Mouse (Mus musculus): ENCODE measurements around the gene Trpm7. TPM values are rescaled to one million over a fixed set of nuclear protein-coding genes. Genes with fewer than 3 reads are reported as not detected.
"Not testable (repeated sequence)": the region's sequence is repeated elsewhere in the genome, so short reads cannot be mapped to it uniquely, and the experiment has no call there.

The Trpm7 gene
- total RNA-seq (2015; ENCODE audit: low replicate concordance) (22.2 and 51.7 TPM in 2 replicates), total RNA-seq (2017; ENCODE audit: low replicate concordance) (22.9 and 24.1 TPM in 2 replicates)

DNA sequence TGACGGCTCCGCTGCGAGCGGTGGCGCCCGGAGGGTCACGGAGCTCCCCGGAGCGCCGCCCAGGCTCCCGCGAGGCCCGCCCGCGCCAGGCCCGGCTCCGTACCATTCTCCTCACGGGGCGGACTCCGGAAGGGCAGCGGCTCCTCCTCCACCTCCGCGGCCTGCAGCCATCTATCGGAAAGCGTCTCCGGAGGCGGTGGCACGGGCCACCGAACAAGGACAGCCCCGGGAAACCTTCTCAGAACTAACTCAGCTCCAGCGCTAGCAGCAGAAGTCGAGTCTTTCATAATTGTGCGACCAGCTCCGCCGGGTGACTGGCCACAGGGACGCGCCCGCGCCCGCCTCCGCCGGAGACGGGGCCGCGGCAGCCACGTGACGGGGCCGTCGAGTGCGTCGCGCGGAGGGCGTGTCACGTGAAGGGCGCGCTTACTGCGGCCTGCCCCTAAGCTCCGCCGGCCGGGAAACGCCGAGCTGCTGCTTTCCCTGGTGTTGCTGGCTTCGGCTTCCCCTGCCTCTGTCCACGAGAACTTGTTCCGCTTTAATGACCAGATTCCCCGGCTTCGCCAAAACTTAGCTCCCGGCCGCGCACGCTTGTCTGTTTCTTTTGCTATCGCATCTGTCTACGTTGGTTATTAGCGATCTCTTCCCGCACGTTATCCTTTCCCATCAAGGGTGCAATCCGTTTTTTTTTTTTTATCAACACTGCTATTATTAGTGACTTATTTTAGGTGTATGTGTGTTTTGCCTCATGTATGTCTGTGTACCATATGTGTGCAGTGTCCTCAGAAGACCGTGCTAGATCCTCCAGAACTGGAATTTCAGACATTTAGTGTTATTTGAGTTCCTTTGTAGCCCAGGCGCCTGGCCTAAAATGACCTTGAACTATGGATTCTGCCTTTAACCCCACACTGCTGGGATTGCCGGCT is at the start of gene Trpm7:
TSS of gene Trpm7 (minus strand) at position 360 of the 926 bp plus-strand sequence.
- peak; percentile 95 for ATAC-seq (replicated peaks; ENCODE audit: low FRiP score, poor library complexity, severe bottlenecking)

DNA sequence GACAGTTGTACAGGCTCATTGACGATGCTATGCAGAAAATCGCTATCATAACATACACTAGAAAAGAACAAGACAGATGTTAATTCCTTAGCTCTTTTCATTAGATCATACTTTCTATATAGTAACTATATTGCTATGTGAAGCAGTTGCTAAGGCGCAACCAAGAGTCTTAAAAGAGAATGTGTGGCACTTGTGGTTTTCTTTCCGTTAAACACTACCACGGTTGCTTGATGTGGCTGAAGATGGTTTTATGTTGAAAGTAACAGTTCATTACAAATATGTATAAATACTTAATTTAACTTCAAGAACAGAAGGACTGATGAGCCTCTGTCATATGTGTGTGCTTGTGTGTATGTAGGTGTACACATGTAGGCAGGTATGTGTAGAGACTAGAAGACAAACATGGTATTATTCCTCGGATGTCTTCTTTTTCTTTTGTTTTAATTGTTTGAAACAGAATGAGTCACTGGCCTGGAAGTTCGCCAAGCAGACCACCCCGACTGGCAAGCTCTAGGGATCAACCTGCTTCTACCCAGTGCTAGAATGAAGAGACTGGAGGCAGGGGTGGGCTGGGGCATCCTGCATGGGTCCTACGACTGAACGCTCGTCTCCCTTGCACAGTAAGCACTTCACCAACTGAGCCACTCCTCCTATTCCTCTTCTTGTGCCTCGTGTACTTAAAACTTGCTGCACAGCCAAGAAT is 44.5 kb upstream of the Trpm7 start:
- ATAC-seq (replicated peaks; ENCODE audit: low FRiP score, poor library complexity, severe bottlenecking) = no peak

DNA sequence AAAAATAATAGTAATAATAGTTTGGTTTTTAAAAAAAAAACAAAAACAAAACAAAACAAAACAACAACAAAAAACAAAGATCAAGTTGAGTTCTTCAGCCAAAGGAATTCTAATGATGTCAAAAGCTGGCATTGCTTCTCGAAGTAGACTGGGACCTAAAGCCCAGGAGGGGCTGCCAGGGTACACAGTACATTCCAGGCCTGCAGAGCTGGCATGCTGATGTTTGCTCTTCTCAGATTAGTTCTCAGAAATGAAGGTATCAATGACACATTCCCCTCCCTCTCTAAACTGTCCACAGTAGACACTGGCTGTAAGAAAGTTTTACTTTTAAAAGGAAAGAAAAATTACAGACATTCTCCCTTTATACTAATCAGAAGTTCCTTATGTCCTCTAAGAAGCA is 40.2 kb upstream of the Trpm7 start:
- ATAC-seq (replicated peaks; ENCODE audit: low FRiP score, poor library complexity, severe bottlenecking) = no peak

DNA sequence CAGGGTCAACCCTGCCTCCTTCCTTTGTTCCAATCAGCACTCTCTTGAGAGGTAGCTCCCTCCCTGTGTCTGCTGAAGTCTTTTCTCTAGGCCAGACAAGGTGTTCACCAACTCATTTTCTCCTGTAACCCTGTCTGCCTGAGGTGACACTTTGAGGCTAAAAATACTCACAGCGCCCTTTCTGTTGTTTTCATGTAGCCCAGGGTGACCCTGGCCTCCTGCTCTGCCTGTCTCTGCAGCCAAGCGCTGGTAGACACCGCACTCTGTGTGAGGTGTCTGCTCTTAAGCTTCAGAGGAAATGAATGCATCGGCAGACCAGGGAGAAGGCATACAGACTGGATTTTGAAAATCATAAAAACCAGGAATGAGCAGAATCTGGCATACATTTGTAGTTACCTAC is 38.1 kb upstream of the Trpm7 start:
- no peak for ATAC-seq (replicated peaks; ENCODE audit: low FRiP score, poor library complexity, severe bottlenecking)

DNA sequence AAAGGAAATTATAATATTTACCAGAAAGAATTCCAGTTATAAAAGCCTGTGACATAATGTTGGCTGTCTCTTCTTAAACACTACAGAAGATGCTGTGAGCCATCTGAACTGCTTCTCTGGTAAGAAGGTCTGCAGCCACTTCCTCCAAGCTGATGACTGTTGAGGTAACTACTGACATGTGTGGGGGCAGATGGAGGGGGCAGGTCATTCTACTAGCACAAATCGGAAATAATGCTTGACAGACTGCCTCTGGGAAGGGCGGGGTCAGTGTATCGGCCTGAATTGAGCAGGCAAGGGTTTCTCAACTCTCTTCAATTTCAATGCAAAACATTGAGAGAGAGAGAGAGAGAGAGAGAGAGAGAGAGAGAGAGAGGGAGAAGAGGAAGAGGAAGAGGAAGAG is 28.1 kb upstream of the Trpm7 start:
- ATAC-seq (replicated peaks; ENCODE audit: low FRiP score, poor library complexity, severe bottlenecking) = no peak

DNA sequence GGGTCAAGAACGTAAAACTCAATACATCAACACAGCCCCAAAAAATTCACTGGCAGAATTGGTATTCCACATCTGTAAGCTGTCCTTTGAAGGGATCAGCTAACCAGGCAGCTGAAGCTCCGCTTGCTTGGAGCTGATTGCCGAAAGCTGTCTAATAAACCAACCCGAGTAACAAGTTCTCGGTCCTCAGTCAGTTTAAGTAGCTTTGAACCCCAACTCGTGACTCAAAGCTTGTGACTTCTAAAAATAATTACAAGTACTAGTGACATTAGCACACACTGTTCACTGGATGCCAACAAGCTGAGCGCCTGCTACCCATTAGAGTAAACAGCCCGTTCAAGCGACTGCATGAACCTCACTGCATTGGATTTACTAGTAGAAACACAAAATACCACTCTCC is 21.5 kb upstream of the Trpm7 start:
- no peak for ATAC-seq (replicated peaks; ENCODE audit: low FRiP score, poor library complexity, severe bottlenecking)

DNA sequence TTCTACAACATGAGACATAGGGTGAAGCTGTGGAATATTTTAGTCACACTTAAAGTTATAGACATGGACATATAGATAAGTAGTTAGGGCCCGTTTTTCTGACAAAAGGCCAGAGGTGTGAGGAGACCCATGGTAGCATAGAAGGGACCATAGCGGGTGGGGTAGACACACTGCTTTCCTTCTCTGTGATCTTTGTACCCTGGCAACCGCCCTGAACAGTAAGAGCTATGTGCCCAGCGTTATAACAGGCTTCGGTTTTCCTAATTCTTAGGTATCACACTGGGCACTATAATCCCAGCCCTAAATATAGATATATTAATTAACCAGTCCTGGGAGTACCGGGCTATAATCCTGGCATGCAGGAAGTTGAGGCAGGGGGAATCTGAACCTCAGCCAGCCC is 20.9 kb upstream of the Trpm7 start:
- no peak for ATAC-seq (replicated peaks; ENCODE audit: low FRiP score, poor library complexity, severe bottlenecking)

DNA sequence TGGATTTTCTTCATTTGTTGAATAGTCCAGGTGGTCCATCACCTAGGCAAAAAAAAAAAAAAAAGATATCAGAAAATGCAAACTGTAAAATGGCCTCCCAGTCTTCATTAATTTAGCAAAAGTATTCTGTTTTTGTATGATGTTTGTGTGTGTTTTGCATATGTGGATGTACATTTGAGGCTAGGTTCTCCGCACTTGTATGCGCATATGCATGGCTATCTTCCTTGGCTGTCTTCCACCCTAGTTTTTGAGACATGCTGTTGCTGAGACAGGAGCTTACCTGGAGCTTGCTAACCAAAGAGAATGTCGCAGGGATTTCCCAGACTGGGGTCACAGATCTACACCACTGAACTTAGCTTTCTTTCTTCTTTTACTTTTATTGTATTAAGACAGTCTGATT is 18.2 kb upstream of the Trpm7 start:
- no peak for ATAC-seq (replicated peaks; ENCODE audit: low FRiP score, poor library complexity, severe bottlenecking)

DNA sequence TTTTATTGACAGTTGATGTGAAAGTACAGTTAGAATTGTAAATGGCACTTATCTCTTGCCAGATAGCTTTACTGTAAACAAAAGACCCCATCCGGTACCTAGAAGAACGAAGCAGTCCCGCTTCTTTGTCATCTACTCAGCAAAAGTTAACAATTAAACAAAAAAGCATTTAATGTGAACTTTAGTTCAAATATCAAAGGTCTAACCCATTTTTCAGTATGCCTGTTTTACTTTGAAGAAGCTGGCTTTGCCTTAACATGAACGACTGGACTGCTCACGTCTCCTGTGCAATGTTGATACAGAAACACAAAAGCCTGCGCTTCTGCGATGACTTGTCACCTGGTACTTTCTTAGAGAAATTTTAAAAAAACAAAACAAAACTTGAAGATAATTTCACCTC is 16.3 kb upstream of the Trpm7 start:
- ATAC-seq (replicated peaks; ENCODE audit: low FRiP score, poor library complexity, severe bottlenecking) = no peak

DNA sequence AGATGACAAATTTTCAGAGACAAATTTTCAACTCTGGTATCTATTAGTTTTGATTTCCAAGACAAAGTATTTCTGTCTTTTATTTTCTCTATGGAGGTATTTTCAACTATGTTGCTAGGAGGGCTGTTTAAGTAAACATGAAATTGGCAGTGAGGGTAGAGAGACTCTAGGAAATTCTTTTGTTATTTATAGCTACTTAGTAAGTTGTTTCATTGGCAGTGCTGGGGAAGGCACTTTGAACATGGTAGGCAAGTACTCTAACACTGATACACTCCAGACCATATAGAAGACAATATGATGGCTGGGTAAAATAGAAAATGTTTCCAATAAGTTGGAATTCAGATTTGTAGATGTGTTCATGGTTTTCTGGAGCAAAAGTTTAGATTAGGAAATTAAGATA is 15.7 kb upstream of the Trpm7 start:
- no peak for ATAC-seq (replicated peaks; ENCODE audit: low FRiP score, poor library complexity, severe bottlenecking)

DNA sequence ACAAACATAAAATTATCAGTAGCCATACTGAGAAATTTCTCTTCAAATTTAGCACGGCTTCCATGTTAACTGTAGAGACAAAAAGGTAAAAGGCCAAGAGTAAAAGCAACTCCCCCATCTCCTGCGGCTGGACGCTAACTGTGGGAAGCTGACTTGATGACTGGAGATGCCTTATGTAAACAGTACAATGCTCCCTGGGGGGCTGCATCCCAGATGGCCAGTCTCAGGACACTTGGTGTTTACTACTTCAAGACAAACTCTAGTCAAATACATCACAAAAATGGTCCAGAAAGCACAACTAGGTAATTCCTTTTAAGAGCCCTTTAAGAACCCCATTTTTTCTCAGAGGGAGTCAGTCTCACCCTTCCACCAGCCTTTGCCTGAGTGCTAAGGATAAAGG is 11.1 kb upstream of the Trpm7 start:
- ATAC-seq (replicated peaks; ENCODE audit: low FRiP score, poor library complexity, severe bottlenecking) = no peak

DNA sequence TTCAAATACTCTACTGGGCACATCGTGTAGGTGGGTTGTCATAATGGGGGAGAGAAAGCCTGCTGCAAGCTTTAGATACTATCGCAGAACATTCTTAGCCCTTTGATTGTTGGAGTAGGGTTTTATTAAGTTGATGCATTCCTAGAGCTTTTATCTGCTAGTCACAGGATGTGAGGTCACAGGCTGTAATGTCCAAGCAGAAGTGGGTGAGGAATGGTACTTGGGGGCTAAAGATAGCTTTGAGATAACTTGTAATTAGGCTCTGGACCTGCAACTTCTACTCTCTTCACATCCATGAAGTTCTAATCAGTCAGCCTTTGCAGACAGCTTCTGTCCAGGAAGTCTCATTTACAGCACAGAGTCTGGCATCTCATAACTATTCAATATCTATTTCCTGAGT is 9.8 kb upstream of the Trpm7 start:
- ATAC-seq (replicated peaks; ENCODE audit: low FRiP score, poor library complexity, severe bottlenecking) = no peak

DNA sequence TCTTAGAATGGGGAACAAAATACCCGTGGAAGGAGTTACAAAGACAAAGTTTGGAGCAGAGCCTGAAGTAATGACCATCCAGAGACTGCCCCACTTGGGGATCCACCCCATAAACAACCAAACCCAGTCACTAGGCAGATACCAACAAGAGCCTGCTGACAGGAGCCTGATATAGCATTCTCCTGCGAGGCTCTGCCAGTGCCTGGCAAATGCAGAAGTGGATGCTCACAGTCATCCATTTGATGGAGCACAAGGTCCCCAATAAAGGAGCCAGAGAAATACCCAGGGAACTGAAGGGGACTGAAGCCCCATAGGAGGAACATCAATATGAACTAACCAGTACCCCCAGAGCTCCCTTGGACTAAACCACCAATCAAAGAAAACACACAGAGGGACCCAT is 6.7 kb upstream of the Trpm7 start:
- not testable (repeated sequence) for ATAC-seq (replicated peaks; ENCODE audit: low FRiP score, poor library complexity, severe bottlenecking)

DNA sequence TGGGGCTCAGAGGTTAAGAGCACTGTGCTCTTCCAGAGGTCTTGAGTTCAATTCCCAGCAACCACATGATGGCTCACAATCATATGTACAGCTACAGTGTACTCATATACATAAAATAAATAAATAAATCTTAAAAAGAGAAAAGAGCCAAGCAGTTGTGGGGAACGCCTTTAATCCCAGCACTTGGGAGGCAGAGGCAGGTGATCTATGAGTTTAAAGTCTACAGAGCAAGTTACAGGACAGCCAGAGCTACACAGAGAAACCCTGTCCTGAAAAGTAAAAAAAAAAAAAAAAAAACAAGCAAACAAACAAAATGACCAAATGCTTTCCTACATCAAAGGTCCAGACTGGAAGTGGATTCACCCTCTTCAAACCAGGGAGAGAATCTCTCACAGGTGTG is 2.0 kb upstream of the Trpm7 start:
- ATAC-seq (replicated peaks; ENCODE audit: low FRiP score, poor library complexity, severe bottlenecking) = no peak

DNA sequence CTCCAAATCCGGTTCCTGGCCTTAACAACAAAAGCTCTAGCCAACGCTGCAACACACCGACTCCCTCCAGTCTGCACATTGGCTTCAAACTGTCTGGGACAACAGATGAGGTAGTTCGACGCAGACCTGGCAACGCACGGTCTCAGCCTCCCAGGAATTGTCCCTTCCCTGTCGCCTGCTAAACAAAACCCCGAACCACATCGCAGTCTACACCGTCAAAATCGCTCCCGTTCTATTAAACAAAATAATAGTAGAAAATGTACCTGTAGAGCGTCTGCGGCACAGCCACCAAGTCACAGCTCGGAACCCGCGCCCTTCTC is 554 bp downstream of the Trpm7 start:
- peak; percentile 51 for ATAC-seq (replicated peaks; ENCODE audit: low FRiP score, poor library complexity, severe bottlenecking)

DNA sequence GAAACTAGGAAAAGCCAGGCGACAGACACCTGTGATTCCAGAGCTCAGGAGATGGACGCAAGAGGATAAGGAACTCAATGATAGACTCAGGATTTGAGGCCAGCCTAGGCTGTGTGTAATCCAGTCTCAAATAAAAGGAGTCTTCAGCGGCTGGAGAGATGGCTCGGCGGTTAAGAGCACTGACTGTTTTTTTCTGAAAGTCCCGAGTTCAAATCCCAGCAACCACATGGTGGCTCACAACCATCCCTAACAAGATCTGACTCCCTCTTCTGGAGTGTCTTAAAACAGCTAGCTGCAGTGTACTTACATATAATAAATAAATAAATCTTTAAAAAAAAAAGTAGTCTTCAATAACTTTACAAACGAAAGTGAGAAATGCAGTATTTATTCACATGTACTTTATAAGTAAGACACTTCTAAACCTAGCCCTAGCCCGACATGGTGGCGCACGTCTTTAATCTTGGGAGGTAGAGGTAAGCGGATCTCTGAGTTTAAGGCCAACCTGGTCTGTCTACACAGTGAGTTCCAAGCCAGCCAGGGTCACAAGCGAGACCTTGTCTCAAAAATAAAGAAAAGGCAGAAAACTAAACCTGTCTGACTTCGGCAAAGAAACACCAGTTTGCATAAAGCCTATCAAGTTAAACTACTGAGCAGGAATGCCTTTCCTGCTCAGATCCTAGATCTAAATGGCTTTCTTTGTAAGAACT is 1.1 kb downstream of the Trpm7 start:
- no peak for ATAC-seq (replicated peaks; ENCODE audit: low FRiP score, poor library complexity, severe bottlenecking)

DNA sequence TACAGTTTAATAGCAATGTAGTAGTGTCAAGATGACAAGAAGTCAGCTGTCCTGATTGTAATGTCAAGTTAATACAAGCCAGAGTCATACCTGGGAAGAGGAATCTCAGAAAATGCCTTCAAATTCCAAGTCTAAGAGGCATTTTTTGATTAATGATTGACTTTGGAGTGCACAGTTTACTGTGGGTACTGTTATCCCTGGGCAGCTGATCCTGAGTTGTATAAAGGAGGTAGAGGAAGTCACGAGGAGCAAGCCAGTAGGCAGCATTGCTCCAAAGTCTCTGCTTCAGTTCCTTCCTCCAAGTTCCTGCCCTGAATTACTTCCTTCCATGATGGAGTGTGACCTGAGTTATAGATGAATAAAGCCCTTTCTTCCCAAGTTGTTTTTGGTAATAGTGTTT is 9.7 kb downstream of the Trpm7 start:
- no peak for ATAC-seq (replicated peaks; ENCODE audit: low FRiP score, poor library complexity, severe bottlenecking)

DNA sequence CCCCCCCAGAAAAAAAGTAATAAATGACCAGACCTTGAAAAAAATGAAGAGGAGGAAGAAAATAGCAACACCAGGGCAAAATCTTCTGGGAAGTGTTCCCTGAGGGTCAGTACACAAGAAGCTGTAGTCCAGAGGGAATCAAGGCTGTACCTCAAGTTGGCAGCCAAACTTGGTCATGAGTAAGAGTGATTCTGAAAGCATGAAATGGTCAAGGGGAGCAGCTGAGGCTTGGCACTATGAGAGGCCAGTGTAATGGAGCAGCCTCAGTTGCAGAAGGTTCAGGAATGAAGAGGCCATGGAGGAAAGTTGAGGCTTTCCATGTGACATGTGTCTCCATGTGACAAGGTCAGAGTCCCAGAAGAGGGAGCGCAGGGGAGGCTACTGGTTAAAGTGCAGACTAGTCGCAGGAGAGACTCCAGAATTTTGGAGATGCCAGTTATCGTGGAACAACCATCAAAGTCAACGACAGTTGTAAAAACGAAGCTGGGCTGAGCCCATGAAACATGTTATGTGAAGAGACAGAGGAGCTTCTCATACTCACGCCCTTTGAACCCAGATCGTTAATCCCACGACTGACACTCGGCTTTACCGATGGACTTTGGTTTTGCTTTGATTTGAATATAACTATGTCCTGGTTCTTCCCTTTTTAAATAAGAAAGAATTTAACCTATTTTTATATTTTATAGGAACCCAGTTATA is 10.4 kb downstream of the Trpm7 start:
- no peak for ATAC-seq (replicated peaks; ENCODE audit: low FRiP score, poor library complexity, severe bottlenecking)

DNA sequence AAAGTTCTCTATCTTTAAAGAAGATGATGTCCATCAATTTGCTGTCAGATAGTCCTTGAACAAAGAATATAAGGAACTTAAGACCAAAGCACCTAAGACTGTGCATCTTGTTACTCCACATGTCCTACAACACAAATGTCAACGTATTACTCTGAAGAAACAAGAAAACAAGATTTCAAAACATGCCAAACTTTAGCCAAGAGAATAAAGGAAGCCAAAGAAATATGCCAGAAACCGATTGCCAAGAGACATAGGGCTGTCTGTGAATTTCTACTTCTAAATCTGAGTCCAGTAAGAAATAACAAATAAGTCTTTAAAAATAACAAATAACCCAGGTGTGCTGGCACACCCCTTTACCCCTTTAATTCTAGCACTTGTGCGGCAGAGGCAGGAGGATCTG is 11.0 kb downstream of the Trpm7 start:
- no peak for ATAC-seq (replicated peaks; ENCODE audit: low FRiP score, poor library complexity, severe bottlenecking)

DNA sequence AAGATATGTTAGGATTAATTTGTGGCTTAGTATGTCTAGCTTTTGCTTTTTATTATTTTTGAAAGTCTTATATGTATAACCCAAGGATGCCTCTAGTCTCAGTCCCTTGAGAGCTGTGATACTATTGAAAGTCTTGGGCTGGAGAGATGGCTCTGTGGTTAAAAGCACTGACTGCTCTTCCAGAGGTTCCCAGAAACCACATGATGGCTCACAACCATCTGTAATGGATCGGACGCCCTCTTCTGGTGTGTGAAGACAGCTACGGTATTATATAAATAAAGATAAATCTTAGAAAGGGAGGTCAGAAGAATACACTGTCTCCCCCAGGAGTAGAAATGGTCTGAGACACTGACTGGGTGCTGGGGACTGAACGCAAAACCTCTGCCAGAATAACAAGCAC is 31.3 kb downstream of the Trpm7 start:
- ATAC-seq (replicated peaks; ENCODE audit: low FRiP score, poor library complexity, severe bottlenecking) = no peak
